Mouse (Mus musculus) frontal cortex, adult (tissue): ENCODE results near the gene Ugt1a7c.

Source experiments
- ATAC-seq: cut with Nextera tagmentation; 2 replicates; pipeline ENCODE4 v1.9.2; 2017; ENCODE audit warnings: mild to moderate bottlenecking, moderate library complexity, mixed read lengths; ENCODE audit not compliant: low TSS enrichment

The Ugt1a7c gene

GRCm38 (mm10) chr1:88240072-88240471 is 145.2 kb downstream of the Ugt1a7c start:
- no peak for ATAC-seq

GRCm38 (mm10) chr1:88240579-88240978 is 145.7 kb downstream of the Ugt1a7c start:
- ATAC-seq, result no peak

GRCm38 (mm10) chr1:88243861-88244260 is 149.0 kb downstream of the Ugt1a7c start:
- ATAC-seq, result no peak

- no peak for ATAC-seq
Observed at GRCm38 (mm10) chr1:88245881-88246280, 151.0 kb downstream of the Ugt1a7c start.

- no peak for ATAC-seq
Observed at GRCm38 (mm10) chr1:88246386-88246785, 151.5 kb downstream of the Ugt1a7c start.

- ATAC-seq, result no peak
Observed at GRCm38 (mm10) chr1:88247660-88248059, 152.8 kb downstream of the Ugt1a7c start.

GRCm38 (mm10) chr1:88248658-88249057 is 153.8 kb downstream of the Ugt1a7c start:
- ATAC-seq, result no peak

- ATAC-seq, result no peak
Observed at GRCm38 (mm10) chr1:88249596-88249995, 154.7 kb downstream of the Ugt1a7c start.

GRCm38 (mm10) chr1:88250023-88250422 is 155.2 kb downstream of the Ugt1a7c start:
- ATAC-seq, result no peak

- ATAC-seq, result no peak
Observed at GRCm38 (mm10) chr1:88253106-88253505, 158.2 kb downstream of the Ugt1a7c start.

GRCm38 (mm10) chr1:88253540-88253939 is 158.7 kb downstream of the Ugt1a7c start:
- ATAC-seq, result no peak

- ATAC-seq, result no peak
Observed at GRCm38 (mm10) chr1:88254793-88255465, 160.1 kb downstream of the Ugt1a7c start.

- ATAC-seq, result no peak
Observed at GRCm38 (mm10) chr1:88255466-88255857, 160.6 kb downstream of the Ugt1a7c start.

- ATAC-seq, result no peak; the same call in 1 of the 2 replicates
Observed at GRCm38 (mm10) chr1:88255989-88256754, 161.3 kb downstream of the Ugt1a7c start.

GRCm38 (mm10) chr1:88256886-88257663 is 162.2 kb downstream of the Ugt1a7c start:
- no peak for ATAC-seq

GRCm38 (mm10) chr1:88257681-88258080 is 162.8 kb downstream of the Ugt1a7c start:
- no peak for ATAC-seq

- ATAC-seq, result no peak
Observed at GRCm38 (mm10) chr1:88258361-88258760, 163.5 kb downstream of the Ugt1a7c start.

- ATAC-seq, result peak; percentile 18; the same call in 1 of the 2 replicates
Observed at GRCm38 (mm10) chr1:88258881-88259642, 164.2 kb downstream of the Ugt1a7c start.

GRCm38 (mm10) chr1:88259643-88260024 is 164.8 kb downstream of the Ugt1a7c start:
- no peak for ATAC-seq

GRCm38 (mm10) chr1:88260114-88260513 is 165.3 kb downstream of the Ugt1a7c start:
- ATAC-seq, result no peak

- ATAC-seq, result no peak
Observed at GRCm38 (mm10) chr1:88260604-88261377, 165.9 kb downstream of the Ugt1a7c start.
